Mouse (Mus musculus): Measurements from ENCODE around the gene Nol10.

DNA sequence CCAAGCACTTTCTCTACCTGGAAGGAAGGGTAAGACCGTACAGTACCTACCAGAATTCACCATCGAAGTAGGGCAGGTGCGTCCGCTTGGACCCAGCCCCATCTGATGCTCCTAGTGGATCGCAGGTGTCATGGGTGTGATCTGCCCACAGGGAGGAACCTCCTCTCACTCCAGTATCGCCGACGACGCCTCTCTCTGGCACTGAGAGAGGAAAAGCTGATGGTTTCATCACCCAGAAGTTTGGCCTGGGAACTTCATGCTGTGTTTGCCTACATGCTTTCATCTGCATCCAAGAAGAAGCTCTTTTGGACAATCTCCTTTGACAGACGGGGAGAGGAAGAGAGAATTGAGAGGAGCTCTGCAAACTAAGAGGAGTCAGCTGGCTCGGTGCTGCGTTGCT lies 129.9 kb downstream of the Nol10 start:
- TF ChIP-seq POLR2A (IDR thresholded peaks at IDR 0.05; ENCODE audit: borderline replicate concordance, extremely low read depth, low read depth, low read length) = no peak
- TF ChIP-seq CTCF (IDR thresholded peaks at IDR 0.05; ENCODE audit: insufficient read depth, low read length) = no peak
